Mouse (Mus musculus) liver, adult 2 months (tissue): ENCODE data around the gene Galm. TPM values are rescaled to one million over a fixed set of nuclear protein-coding genes. Genes with fewer than 3 reads are reported as not detected.

ENCODE experiments used
- DNase-seq: peaks from one replicate; pipeline ENCODE4 v3.0.0-alpha.2; 2011; ENCODE audit warnings: low read depth, low spot score; ENCODE audit errors: extremely low read depth
- H3K27ac ChIP-seq: fragments of 200-500 bp; replicated peaks from 2 replicates; pipeline ENCODE4 v1.5.1; 2012; ENCODE audit warnings: low read depth, mild to moderate bottlenecking, control low read depth, inconsistent platforms, low read length; ENCODE audit not compliant: insufficient read depth
- H3K27me3 ChIP-seq: fragments of 200-500 bp; 2 replicates; pipeline ENCODE4 v1.6.1; 2012; ENCODE audit warnings: mild to moderate bottlenecking, moderate library complexity, low read length, inconsistent platforms; ENCODE audit not compliant: control insufficient read depth, insufficient read depth
- H3K36me3 ChIP-seq: fragments of 200-500 bp; 2 replicates; pipeline ENCODE4 v1.6.1; 2012; ENCODE audit warnings: low read length, inconsistent platforms; ENCODE audit not compliant: control insufficient read depth, insufficient read depth
- H3K4me1 ChIP-seq: fragments of 200-500 bp; 2 replicates; pipeline ENCODE4 v1.6.1; 2011; ENCODE audit warnings: low read length; ENCODE audit not compliant: control insufficient read depth, insufficient read depth
- H3K4me3 ChIP-seq: fragments of 200-500 bp; 2 replicates; pipeline ENCODE4 v1.5.1; 2011; ENCODE audit warnings: low read depth, mild to moderate bottlenecking, control low read depth, low read length, moderate library complexity; ENCODE audit not compliant: insufficient read depth
- H3K79me2 ChIP-seq: fragments of 200-500 bp; 2 replicates; pipeline ENCODE4 v1.6.1; 2012; ENCODE audit warnings: inconsistent platforms, mild to moderate bottlenecking, low read length, moderate library complexity; ENCODE audit not compliant: control insufficient read depth, insufficient read depth
- H3K9ac ChIP-seq: fragments of 200-500 bp; 2 replicates; pipeline ENCODE4 v1.6.1; 2012; ENCODE audit warnings: low read depth, mild to moderate bottlenecking, control low read depth, inconsistent platforms, low read length
- CTCF ChIP-seq: fragments of 200-500 bp; IDR thresholded peaks from 2 replicates; pipeline ENCODE4 v1.5.1; 2011; ENCODE audit warnings: low read depth, low read length, control low read depth
- POLR2A ChIP-seq: fragments of 200-500 bp; IDR thresholded peaks from 2 replicates; pipeline ENCODE4 v1.6.1; 2011; ENCODE audit warnings: low read length, control low read depth; ENCODE audit not compliant: insufficient read depth; ENCODE audit errors: extremely low read depth
- WGBS: fragments of 180-500 bp; shearing (Covaris S2); methylation state at CpG from one replicate; pipeline ENCODE4 v1.1.7; 2018; 5-methylcytosine and 5-hydroxymethylcytosine counted together
- polyA plus RNA-seq: library from polyadenylated mRNA; depleted of rRNA; stranded (reverse); fragments of >200 nt; gene quantifications from 2 replicates; pipeline ENCODE4 v1.2.3, GENCODE M21; 2012
- total RNA-seq: library from RNA; depleted of rRNA; stranded (reverse); fragments of >200 nt; gene quantifications from 2 replicates; pipeline ENCODE4 v1.2.3, GENCODE M21; 2014

The Galm gene
- total and polyA plus RNA-seq, 2 experiments = 68.6 to 81.2 TPM

GRCm38 (mm10) chr17:80151353-80151752, 24.1 kb downstream of the Galm start:
- Histone ChIP-seq H3K79me2 (peaks cover 12% of the 10 kb centered on the region; the same call in 1 of the 2 replicates), H3K36me3 (peaks cover 31% of the 10 kb centered on the region; the same call in 1 of the 2 replicates), H3K9ac (no peak overlapping the region), H3K27ac (no peak overlapping the region), H3K4me1 (no peaks in the 10 kb centered on the region), H3K4me3 (no peak overlapping the region), H3K27me3 (no peaks in the 10 kb centered on the region)
- TF ChIP-seq CTCF (no peak), POLR2A (no peak)
- whole genome bisulfite sequencing = 72% methylated on average over 5 of the region's 5 CpGs
- no peak for DNase-seq

DNA sequence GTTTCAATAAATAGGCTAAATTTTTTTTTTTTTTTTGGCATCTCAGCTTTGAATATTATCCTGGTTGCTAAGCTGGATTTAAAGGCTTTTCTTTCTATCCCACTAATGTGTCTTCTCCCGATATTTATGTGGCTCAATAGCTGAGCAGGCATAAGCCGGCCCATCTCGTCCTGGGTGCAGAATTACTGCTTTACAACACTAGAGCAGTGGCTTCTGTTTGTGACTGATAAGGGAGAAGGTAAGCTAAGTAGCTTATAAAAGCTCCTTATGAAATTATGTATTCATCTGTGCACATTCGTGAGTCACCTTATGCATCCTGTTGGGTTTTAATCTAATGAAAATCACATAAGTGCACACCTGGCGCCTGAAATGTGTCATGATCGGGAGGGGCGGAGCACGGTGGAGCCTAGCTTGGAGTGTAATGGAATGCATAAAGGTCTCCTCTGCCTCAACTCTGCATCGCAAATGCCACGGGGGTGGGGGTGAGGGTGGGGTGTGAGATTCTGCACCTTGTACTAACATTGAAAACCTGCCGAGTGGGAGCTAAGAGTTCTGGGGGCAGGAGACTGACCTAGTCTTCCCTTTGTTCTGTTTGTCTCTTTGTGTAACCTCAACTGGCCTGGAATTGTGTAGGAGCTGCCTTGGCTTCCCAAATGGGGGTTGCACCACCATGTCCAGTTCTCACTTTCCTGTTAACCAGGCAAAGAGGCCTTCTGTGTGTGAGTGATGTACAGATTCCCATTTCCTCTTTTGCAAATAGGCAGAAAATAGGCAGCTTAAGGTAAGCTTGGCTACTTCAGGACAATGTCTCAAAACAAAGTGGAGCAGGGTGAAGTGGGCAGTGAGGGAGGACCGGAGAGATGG, 25.7 kb downstream of the Galm start:
- no peak overlapping the region for H3K27ac ChIP-seq
- H3K4me3 ChIP-seq = no peak overlapping the region
- WGBS = 91% methylated on average over 12 of the region's 12 CpGs
- no peak overlapping the region for H3K9ac ChIP-seq
- 0 out of 2 replicates have a peak, but pooled peaks cover 6% of the 10 kb centered on the region for H3K79me2 ChIP-seq
- TF ChIP-seq POLR2A (no peak), CTCF (no peak)
- no peaks in the 10 kb centered on the region for H3K27me3 ChIP-seq
- H3K4me1 ChIP-seq = no peaks in the 10 kb centered on the region
- no peak for DNase-seq
- H3K36me3 ChIP-seq = peaks cover 19% of the 10 kb centered on the region; the same call in 1 of the 2 replicates

DNA sequence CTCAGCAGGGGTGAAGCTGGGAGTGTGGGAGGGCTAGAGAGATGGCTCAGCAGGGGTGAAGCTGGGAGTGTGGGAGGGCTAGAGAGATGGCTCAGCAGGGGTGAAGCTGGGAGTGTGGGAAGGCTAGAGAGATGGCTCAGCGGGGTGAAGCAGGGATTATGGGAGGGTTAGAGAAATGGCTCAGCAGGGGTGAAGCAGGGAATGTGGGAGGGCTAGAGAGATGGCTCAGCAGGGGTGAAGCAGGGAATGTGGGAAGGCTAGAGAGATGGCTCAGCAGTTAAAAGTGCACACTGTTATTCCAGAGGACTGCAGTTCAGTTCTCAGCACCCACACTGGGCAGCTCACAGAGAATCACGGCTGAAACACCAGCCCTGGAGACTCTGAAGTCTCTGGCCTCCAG, 26.4 kb downstream of the Galm start:
- no peaks in the 10 kb centered on the region for H3K4me1 ChIP-seq
- 91% methylated on average over 2 of the region's 2 CpGs for WGBS
- TF ChIP-seq POLR2A (no peak), CTCF (no peak)
- no peak overlapping the region for H3K27ac ChIP-seq
- H3K27me3 ChIP-seq = no peaks in the 10 kb centered on the region
- DNase-seq = no peak
- no peak overlapping the region for H3K4me3 ChIP-seq
- H3K79me2 ChIP-seq = 0 out of 2 replicates have a peak, but pooled peaks cover 6% of the 10 kb centered on the region
- peaks cover 17% of the 10 kb centered on the region; the same call in 1 of the 2 replicates for H3K36me3 ChIP-seq
- no peak overlapping the region for H3K9ac ChIP-seq

DNA sequence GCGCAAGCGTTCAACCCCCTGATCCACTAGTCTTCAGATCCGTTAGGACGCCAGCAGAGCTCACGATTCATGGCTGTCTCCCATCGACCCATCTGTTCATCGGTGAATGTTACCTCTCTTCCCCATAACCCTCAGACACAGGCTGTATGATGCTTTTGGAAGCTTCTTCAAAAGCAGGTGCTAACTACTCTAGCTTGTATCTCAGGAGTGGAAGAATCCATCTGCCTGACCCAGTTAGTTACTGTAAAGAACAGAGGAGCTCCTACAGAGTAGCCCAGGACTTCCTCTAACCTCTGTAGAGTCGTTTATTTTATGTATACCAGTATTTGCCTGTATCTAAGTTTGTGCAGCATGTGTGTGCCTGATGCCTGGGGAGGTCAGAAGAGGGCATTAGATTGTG, 29.6 kb downstream of the Galm start:
- Histone ChIP-seq H3K9ac (no peak overlapping the region), H3K27me3 (no peaks in the 10 kb centered on the region), H3K79me2 (peaks cover 10% of the 10 kb centered on the region; the same call in 1 of the 2 replicates), H3K36me3 (peaks cover 5% of the 10 kb centered on the region; the same call in 1 of the 2 replicates), H3K27ac (no peak overlapping the region), H3K4me3 (no peak overlapping the region), H3K4me1 (peaks cover 6% of the 10 kb centered on the region; the same call in 1 of the 2 replicates)
- DNase-seq = no peak
- TF ChIP-seq POLR2A = no peak
- TF ChIP-seq CTCF = no peak
- 89% methylated on average over 8 of the region's 8 CpGs for WGBS

GRCm38 (mm10) chr17:80157489-80157888, 30.2 kb downstream of the Galm start:
- no peak overlapping the region for H3K9ac ChIP-seq
- DNase-seq = no peak
- no peaks in the 10 kb centered on the region for H3K27me3 ChIP-seq
- WGBS = 92% methylated on average over 6 of the region's 6 CpGs
- peaks cover 4% of the 10 kb centered on the region; the same call in 1 of the 2 replicates for H3K36me3 ChIP-seq
- H3K27ac ChIP-seq = no peak overlapping the region
- H3K4me1 ChIP-seq = peaks cover 8% of the 10 kb centered on the region; the same call in 1 of the 2 replicates
- no peak overlapping the region for H3K4me3 ChIP-seq
- peaks cover 12% of the 10 kb centered on the region; the same call in 1 of the 2 replicates for H3K79me2 ChIP-seq
- TF ChIP-seq POLR2A = no peak
- no peak for TF ChIP-seq CTCF

GRCm38 (mm10) chr17:80160454-80160853, 33.2 kb downstream of the Galm start:
- WGBS = 5% methylated on average over 5 of the region's 5 CpGs
- peak; percentile 100 for DNase-seq

More at GRCm38 (mm10) chr17:80160454-80160853, 33.2 kb downstream of the Galm start:
- peaks cover 11% of the 10 kb centered on the region for H3K4me1 ChIP-seq
- H3K9ac ChIP-seq = no peak overlapping the region
- no peak overlapping the region for H3K4me3 ChIP-seq
- peaks cover 2% of the 10 kb centered on the region; the same call in 1 of the 2 replicates for H3K36me3 ChIP-seq
- peak overlapping the region; percentile 64 for H3K27ac ChIP-seq
- H3K27me3 ChIP-seq = no peaks in the 10 kb centered on the region
- H3K79me2 ChIP-seq = peaks cover 14% of the 10 kb centered on the region; the same call in 1 of the 2 replicates
- TF ChIP-seq CTCF (peak; percentile 57), POLR2A (no peak)
